Mouse (Mus musculus) skeletal muscle tissue, postnatal 0 days (tissue): ENCODE results near the gene Snai1. TPM values are rescaled to one million over a fixed set of nuclear protein-coding genes. Genes with fewer than 3 reads are reported as not detected.

Experiments
- polyA plus RNA-seq: library from polyadenylated mRNA; unstranded; fragments of >200 nt; fragmentation: Nextera tagmentation; extraction: Ambion mirVana; gene quantifications from 2 replicates; pipeline ENCODE4 v1.2.1, GENCODE M21; 2015

Snai1 gene
- polyA plus RNA-seq, result 11.9 and 16.6 TPM in 2 replicates

GRCm38 (mm10) chr2:167537476-167538297 is at the start of gene Snai1:
Snai1 (plus strand) TSS chr2:167538195.

DNA sequence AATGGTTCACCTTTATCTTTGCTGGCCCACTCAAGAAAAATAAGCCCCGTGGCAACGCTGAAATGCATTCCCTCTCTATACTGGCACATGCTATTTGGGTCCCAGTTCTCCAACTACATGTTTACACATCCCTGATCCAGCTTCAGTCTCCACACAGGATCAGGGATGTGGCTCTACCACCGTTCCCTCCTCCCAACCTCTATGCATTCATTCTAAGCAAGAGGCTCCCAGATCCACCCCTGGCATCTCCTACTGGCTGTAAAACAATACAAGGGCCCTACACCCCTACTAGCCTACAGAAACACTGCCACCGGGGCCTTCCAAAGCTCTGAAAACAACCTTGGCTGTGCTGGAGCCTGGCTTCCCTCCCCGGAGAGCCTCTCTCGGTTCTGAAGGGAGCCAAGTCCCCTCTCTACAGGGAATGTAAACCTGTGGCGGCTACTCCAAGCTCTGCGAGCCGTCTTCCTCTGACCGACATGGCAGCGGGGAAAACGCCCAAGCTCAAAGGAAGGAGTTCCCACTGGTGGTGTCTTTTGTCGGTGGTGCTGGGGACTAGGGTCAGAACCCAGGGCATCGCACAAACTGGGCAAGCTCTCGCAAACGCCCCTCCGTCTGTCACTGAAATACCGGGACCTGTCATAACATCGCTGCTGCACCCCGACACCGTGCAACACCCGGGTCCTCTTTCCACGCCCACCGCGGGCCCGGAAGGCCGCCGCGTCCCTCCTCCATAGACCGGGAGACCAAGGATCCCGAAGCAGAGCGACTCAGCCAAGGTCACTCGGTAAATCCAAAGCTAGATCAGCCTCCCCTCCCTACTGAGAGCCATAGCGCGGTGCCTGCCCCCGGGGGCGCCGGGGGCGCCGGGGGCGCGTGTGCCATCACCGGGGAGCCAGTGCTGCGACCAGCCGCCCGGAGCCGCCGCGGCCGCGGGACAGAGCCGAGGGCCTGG is 46.0 kb upstream of the Snai1 start, which contains the start of gene Rnf114:
TSS of gene Rnf114 (plus strand) at position 889 of the 952 bp plus-strand sequence.

GRCm38 (mm10) chr2:167492713-167493636 is 45.0 kb upstream of the Snai1 start, which contains the start of gene Spata2:
Spata2 (minus strand) TSS chr2:167492887.

Other genes with a start within 250 kb of the Snai1 start
- gene B4galt5, start 189.0 kb upstream of the Snai1 start, polyA plus RNA-seq, result 8.7 and 10.5 TPM in 2 replicates
- 11.0 and 12.4 TPM in 2 replicates for gene Slc9a8, start 116.5 kb upstream of the Snai1 start, polyA plus RNA-seq
- gene Rnf114, start 45.5 kb upstream of the Snai1 start, polyA plus RNA-seq, result 30.3 and 32.3 TPM in 2 replicates
- gene Spata2, start 45.3 kb upstream of the Snai1 start, polyA plus RNA-seq, result 6.1 and 6.8 TPM in 2 replicates
- gene Ube2v1, start 93.9 kb downstream of the Snai1 start, polyA plus RNA-seq, result 232 and 235 TPM in 2 replicates
- gene Gm20431, start 123.3 kb downstream of the Snai1 start, polyA plus RNA-seq, result 2.4 and 4.0 TPM in 2 replicates
- gene Cebpb, start 150.7 kb downstream of the Snai1 start, polyA plus RNA-seq, result 19.5 and 32.5 TPM in 2 replicates
- 25.0 and 31.1 TPM in 2 replicates for gene Tmem189, start 151.6 kb downstream of the Snai1 start, polyA plus RNA-seq